Mouse (Mus musculus) heart, embryonic 16.5 days (tissue): Measurements from ENCODE around the gene Mup1. TPM values are rescaled to one million over a fixed set of nuclear protein-coding genes. Genes with fewer than 3 reads are reported as not detected.
"Not testable (repeated sequence)": the region's sequence is repeated elsewhere in the genome, so short reads cannot be mapped to it uniquely, and the experiment has no call there.

ENCODE experiments used
- ATAC-seq: fragments of 200-750 bp; cut with Nextera tagmentation; replicated peaks from 2 replicates; pipeline ENCODE4 v1.8.0; 2017; ENCODE audit warnings: moderate number of reproducible peaks; ENCODE audit not compliant: insufficient read depth, low FRiP score; ENCODE audit errors: extremely low read depth
- H3K27ac ChIP-seq: fragments of 300-500 bp; sonication (generic); 2 replicates; pipeline ENCODE4 v1.5.1; 2014; ENCODE audit warnings: mild to moderate bottlenecking, low read length, control low read depth, moderate library complexity
- H3K27me3 ChIP-seq: fragments of 300-500 bp; sonication (generic); 2 replicates; pipeline ENCODE4 v1.6.1; 2014; ENCODE audit warnings: low read length, mixed read lengths; ENCODE audit not compliant: control insufficient read depth, insufficient read depth
- H3K36me3 ChIP-seq: fragments of 300-500 bp; sonication (generic); 2 replicates; pipeline ENCODE4 v1.6.1; 2014; ENCODE audit not compliant: control insufficient read depth, insufficient read depth
- H3K4me1 ChIP-seq: fragments of 300-500 bp; sonication (generic); 2 replicates; pipeline ENCODE4 v1.6.1; 2014; ENCODE audit warnings: low read length, mixed read lengths; ENCODE audit not compliant: control insufficient read depth, insufficient read depth
- H3K4me2 ChIP-seq: fragments of 300-500 bp; sonication (generic); 2 replicates; pipeline ENCODE4 v1.6.1; 2014; ENCODE audit warnings: low read depth, mild to moderate bottlenecking, control low read depth, low read length
- H3K4me3 ChIP-seq: fragments of 300-500 bp; sonication (generic); 2 replicates; pipeline ENCODE4 v1.5.1; 2014; ENCODE audit warnings: mild to moderate bottlenecking, control low read depth, low read length
- H3K9ac ChIP-seq: fragments of 300-500 bp; sonication (generic); 2 replicates; pipeline ENCODE4 v1.6.1; 2014; ENCODE audit warnings: low read length, control low read depth
- H3K9me3 ChIP-seq: fragments of 300-500 bp; sonication (generic); replicated peaks from 2 replicates; pipeline ENCODE4 v1.6.1; 2016; ENCODE audit warnings: low read length; ENCODE audit not compliant: control insufficient read depth
- WGBS: fragments of 180-500 bp; shearing (Covaris S2); extraction: QIAGEN DNeasy Blood & Tissue Kit; methylation state at CpG from one replicate; pipeline ENCODE4 v1.1.7; 2014; 5-methylcytosine and 5-hydroxymethylcytosine counted together
- polyA plus RNA-seq: library from polyadenylated mRNA; unstranded; fragments of >200 nt; fragmentation: Nextera tagmentation; extraction: Ambion mirVana; gene quantifications from 2 replicates; pipeline ENCODE4 v1.2.1, GENCODE M21; 2015

The Mup1 gene
- not detected in 2 replicates for polyA plus RNA-seq

DNA sequence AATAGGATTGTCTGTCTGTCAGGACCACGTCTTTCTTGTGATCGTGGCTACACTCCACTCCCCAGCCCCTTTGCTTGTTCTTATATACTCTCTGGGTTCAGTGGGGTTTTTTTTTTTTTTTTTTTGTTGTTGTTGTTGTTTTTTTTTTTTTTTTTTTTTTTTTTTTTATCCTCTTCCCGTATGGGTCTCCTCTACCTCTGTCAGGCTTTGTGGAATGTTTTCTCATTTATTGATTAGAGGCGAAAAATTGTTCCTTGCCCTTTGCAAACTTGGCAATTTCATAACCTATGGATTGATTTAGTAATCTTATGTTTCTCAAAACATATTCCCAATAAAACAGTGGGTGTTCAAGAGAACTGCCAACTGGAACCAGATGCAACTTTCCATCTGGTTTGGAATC is at the start of gene Mup1:
Gene Mup1 (minus strand): TSS at position 101 of the 400 bp plus-strand sequence.
- not testable (repeated sequence) for H3K4me2 ChIP-seq, ATAC-seq, H3K27me3 ChIP-seq, H3K36me3 ChIP-seq, H3K9ac ChIP-seq, H3K4me1 ChIP-seq, H3K9me3 ChIP-seq, H3K4me3 ChIP-seq, H3K27ac ChIP-seq
- WGBS = 75% methylated on average over 2 of the region's 4 CpGs

Other genes starting within 250 kb of the Mup1 start
- not detected in 2 replicates for gene Mup9, start 80.0 kb downstream of the Mup1 start, polyA plus RNA-seq
- not detected in 2 replicates for gene Mup10, start 80.2 kb upstream of the Mup1 start, polyA plus RNA-seq
- gene Mup11, start 160.5 kb upstream of the Mup1 start, polyA plus RNA-seq = not detected in 2 replicates
- not detected in 2 replicates for gene Mup12, start 239.4 kb upstream of the Mup1 start, polyA plus RNA-seq